Mouse (Mus musculus) forebrain, embryonic 14.5 days (tissue): ENCODE data around the gene Scaf11. TPM values are rescaled to one million over a fixed set of nuclear protein-coding genes. Genes with fewer than 3 reads are reported as not detected.

Source experiments
- ATAC-seq: fragments of 200-750 bp; cut with Nextera tagmentation; 2 replicates; pipeline ENCODE4 v1.8.0; 2017; ENCODE audit warnings: mild to moderate bottlenecking, moderate library complexity
- DNase-seq: peaks from one replicate; pipeline ENCODE4 v3.0.0-alpha.2; 2015; ENCODE audit warnings: low spot score
- H3K27ac ChIP-seq: fragments of 300-500 bp; sonication (generic); 2 replicates; pipeline ENCODE4 v1.5.1; 2014; ENCODE audit warnings: low read depth, mild to moderate bottlenecking, control low read depth, low read length, moderate library complexity
- H3K27me3 ChIP-seq: fragments of 300-500 bp; sonication (generic); replicated peaks from 2 replicates; pipeline ENCODE4 v1.6.1; 2014; ENCODE audit warnings: low read length, control low read depth, mixed read lengths; ENCODE audit not compliant: control insufficient read depth, insufficient read depth
- H3K36me3 ChIP-seq: fragments of 300-500 bp; sonication (generic); 2 replicates; pipeline ENCODE4 v1.6.1; 2014; ENCODE audit warnings: low read length, control low read depth; ENCODE audit not compliant: control insufficient read depth, insufficient read depth
- H3K4me1 ChIP-seq: fragments of 300-500 bp; sonication (generic); 2 replicates; pipeline ENCODE4 v1.6.1; 2014; ENCODE audit warnings: antibody characterized with exemption, low read length, control low read depth; ENCODE audit not compliant: control insufficient read depth, insufficient read depth
- H3K4me2 ChIP-seq: fragments of 300-500 bp; sonication (generic); 2 replicates; pipeline ENCODE4 v1.6.1; 2014; ENCODE audit warnings: mild to moderate bottlenecking, control low read depth, low read length
- H3K4me3 ChIP-seq: fragments of 300-500 bp; sonication (generic); 2 replicates; pipeline ENCODE4 v1.5.1; 2014; ENCODE audit warnings: low read depth, low read length, control low read depth
- H3K9ac ChIP-seq: fragments of 300-500 bp; sonication (generic); 2 replicates; pipeline ENCODE4 v1.6.1; 2014; ENCODE audit warnings: mild to moderate bottlenecking, low read length, control low read depth, moderate library complexity
- H3K9me3 ChIP-seq: fragments of 300-500 bp; sonication (generic); replicated peaks from 2 replicates; pipeline ENCODE4 v1.6.1; 2016; ENCODE audit warnings: low read length, control low read depth, mixed read lengths; ENCODE audit not compliant: control insufficient read depth
- WGBS: fragments of 180-500 bp; shearing (Covaris S2); extraction: QIAGEN DNeasy Blood & Tissue Kit; methylation state at CpG from one replicate; pipeline ENCODE4 v1.1.7; 2014; 5-methylcytosine and 5-hydroxymethylcytosine counted together
- polyA plus RNA-seq: library from polyadenylated mRNA; unstranded; fragments of >200 nt; fragmentation: Nextera tagmentation; extraction: Ambion mirVana; gene quantifications from 2 replicates; pipeline ENCODE4 v1.2.1, GENCODE M21; 2014

Scaf11 gene
- polyA plus RNA-seq, 1 experiment from 2014 or later, result 50.1 TPM

DNA sequence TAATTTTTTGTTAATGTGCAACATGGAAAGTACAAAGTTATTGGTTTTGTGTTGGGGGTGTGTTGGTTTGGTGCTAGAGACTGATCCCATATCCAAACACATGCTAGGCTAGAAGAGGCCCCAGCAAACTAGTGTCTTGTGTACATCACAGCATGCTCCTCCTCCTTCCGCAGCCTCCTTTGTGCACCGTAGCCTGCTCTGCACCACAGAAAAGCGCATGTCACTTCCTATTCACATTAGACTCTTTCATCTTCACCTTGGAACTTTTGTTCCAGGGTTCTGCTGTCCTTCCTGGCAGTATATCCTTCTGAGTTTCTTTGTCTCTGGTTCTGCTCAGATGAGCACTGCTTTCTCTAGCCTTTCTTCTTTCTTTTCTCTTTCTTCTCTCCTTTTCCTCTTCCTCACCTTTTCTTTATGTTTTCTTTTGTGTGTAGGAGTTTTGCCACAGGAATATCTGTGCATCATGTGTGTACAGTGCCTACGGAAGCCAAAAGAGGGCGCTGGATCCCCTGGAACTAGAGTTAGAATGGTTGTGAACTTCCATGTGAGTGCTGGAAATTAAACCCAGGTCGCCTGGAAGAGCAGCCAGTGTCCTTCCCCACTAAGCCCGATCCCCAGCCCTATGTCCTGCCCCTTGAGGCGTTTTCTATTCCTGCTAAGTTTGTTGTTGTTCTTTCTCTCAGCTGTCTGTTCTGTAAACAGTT, 63.9 kb downstream of the Scaf11 start:
- DNase-seq (no peak), ATAC-seq (no peak)
- Histone ChIP-seq H3K4me3 (no peak overlapping the region), H3K4me1 (no peaks in the 10 kb centered on the region; the same call in 1 of the 2 replicates), H3K27me3 (no peaks in the 10 kb centered on the region), H3K4me2 (no peak overlapping the region), H3K36me3 (peaks cover 66% of the 10 kb centered on the region), H3K9ac (no peak overlapping the region), H3K27ac (no peak overlapping the region), H3K9me3 (no peaks in the 10 kb centered on the region)
- WGBS, result 85% methylated on average over 8 of the region's 8 CpGs

DNA sequence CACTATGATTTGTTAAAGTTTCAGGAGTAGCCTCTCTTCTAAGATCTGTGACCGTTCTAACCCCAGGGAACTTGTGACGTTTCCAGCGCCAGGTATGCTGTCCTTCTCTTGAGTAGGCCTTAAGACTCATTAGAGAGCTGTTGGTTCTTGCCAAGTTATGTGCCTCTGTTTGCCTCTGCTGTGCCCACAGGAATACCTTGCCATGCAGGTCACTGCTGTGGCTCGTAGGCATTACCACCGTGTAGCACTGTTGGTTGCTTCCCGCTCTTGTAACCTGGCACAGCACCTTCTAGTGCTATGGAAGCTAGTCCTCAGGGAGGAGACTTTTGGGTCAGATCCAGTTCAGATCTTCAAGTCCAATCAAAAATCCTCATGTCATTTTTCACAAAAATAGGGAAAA, 65.6 kb downstream of the Scaf11 start:
- no peak overlapping the region for H3K4me2 ChIP-seq
- no peak overlapping the region for H3K4me3 ChIP-seq
- H3K36me3 ChIP-seq, result peaks cover 75% of the 10 kb centered on the region
- H3K27me3 ChIP-seq, result no peaks in the 10 kb centered on the region
- ATAC-seq (no peak), DNase-seq (no peak)
- no peak overlapping the region for H3K9ac ChIP-seq
- H3K27ac ChIP-seq, result no peak overlapping the region
- H3K4me1 ChIP-seq, result no peaks in the 10 kb centered on the region
- no peaks in the 10 kb centered on the region for H3K9me3 ChIP-seq
- 95% methylated on average over 6 of the region's 6 CpGs for WGBS

DNA sequence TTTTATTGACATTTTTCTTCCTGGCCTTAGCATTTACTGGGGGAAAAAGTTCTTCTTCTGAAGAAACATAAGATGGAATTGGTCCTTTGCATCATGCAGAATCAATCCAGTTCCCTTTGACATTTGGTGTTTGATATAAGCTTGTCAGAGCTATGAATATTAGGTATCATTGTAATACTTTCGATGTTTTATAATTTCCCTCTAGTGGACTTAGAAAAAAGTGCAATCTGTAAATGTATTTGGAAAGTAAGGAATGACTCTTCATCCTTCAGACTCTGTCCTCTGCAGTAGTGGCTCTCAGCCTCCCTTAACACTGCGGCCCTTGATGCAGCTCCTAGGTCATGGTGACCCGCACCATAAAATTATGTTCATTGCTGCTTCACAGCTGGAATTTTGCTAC, 67.8 kb downstream of the Scaf11 start:
- Histone ChIP-seq H3K36me3 (peaks cover 68% of the 10 kb centered on the region), H3K27ac (no peak overlapping the region), H3K27me3 (no peaks in the 10 kb centered on the region), H3K4me3 (no peak overlapping the region), H3K4me1 (no peaks in the 10 kb centered on the region), H3K4me2 (no peak overlapping the region), H3K9me3 (no peaks in the 10 kb centered on the region), H3K9ac (no peak overlapping the region)
- DNase-seq (peak; percentile 27), ATAC-seq (no peak)
- 98% methylated on average over 3 of the region's 3 CpGs for WGBS

DNA sequence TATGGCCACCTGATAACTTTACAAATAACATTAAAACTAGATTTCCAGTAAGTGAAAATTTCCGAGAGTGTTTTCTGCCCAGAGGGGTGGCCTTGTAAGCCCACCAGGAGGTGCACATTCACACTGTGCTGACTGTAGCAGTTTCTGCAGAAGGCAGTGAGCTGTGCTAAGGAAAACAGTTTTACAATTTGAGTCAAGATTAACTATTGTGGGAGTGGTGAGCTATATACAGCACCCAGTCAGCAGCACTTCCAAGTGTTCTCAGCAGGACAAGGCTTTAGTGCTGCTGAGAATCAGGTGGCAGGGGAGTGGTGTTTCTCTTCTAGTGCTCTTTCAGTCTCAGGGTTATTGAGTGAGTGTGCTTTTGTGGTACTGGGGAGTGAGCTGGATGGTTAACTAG, 72.1 kb downstream of the Scaf11 start:
- Histone ChIP-seq H3K9me3 (no peaks in the 10 kb centered on the region), H3K4me3 (no peak overlapping the region), H3K4me1 (no peaks in the 10 kb centered on the region), H3K27ac (no peak overlapping the region), H3K36me3 (peaks cover 50% of the 10 kb centered on the region), H3K27me3 (no peaks in the 10 kb centered on the region), H3K4me2 (no peak overlapping the region), H3K9ac (no peak overlapping the region)
- ATAC-seq (no peak), DNase-seq (no peak)
- WGBS, result 81% methylated on average over 1 of the region's 1 CpGs

DNA sequence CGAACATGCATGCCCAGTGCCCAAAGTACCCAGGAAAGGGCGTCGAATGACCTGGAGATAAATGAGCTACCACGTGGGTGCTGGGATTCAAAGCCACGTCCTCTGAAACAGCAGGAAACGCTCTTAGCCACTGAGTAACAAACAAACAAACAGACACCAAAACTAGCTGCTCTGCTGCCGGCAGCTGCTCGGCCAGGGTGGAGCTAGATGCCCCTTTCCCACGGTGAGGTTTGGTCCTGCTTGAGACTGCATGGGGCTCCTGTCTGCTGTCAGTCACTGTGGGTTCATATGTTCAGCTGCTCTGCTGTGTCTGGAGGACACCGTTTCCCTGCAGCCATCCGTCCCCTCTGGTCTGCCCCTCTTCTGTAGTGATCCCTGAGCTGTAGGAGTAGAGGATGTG, 78.4 kb downstream of the Scaf11 start:
- DNase-seq (no peak), ATAC-seq (no peak)
- Histone ChIP-seq H3K27me3 (no peaks in the 10 kb centered on the region), H3K36me3 (peaks cover 51% of the 10 kb centered on the region), H3K4me2 (no peak overlapping the region), H3K9me3 (no peaks in the 10 kb centered on the region), H3K27ac (no peak overlapping the region), H3K4me1 (no peaks in the 10 kb centered on the region), H3K9ac (no peak overlapping the region), H3K4me3 (no peak overlapping the region)
- WGBS, result 94% methylated on average over 11 of the region's 11 CpGs

DNA sequence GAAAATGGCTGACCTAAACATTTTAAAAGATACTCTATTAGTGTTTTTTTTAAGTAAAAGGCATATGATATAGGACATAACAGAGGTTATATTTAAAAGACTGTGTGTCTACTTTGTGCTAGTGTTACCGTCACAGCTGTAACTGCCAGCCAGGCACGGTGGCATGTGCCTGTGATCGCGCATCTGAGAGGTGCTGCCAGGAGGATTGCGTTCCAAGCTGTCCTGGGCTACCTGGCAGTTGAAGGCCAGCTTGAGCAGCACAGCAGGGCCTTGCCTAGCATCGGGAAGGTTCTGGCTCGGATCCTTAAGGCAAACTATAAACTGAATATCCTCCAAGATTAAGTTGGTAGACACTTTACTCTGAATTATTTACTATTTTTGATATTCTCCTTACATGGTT, 82.9 kb downstream of the Scaf11 start:
- Histone ChIP-seq H3K9ac (no peak overlapping the region), H3K27ac (no peak overlapping the region), H3K4me3 (no peak overlapping the region), H3K4me2 (no peak overlapping the region), H3K9me3 (no peaks in the 10 kb centered on the region), H3K36me3 (peaks cover 47% of the 10 kb centered on the region), H3K27me3 (no peaks in the 10 kb centered on the region), H3K4me1 (no peaks in the 10 kb centered on the region)
- ATAC-seq, result no peak
- DNase-seq, result no peak
- WGBS, result 81% methylated on average over 7 of the region's 7 CpGs

DNA sequence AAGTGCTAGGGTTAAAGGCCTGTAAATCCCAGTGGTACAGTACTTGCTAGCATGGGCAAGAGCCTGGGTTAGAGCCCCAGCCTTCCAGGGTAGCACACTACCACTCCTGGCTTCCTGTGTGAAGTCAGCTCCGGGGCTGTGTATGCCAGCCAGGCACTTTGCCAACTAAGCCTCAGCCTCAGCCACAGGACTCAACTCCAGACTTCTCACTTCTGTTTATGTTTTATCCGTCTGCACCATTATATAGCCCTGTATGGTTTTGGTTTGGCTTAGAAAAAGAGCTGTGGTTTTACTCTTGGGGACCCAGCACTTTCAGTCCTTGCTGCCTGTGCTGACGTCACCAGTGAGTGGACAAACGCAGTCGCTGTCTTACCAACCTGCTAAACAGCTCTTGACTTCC, 83.4 kb downstream of the Scaf11 start:
- 74% methylated on average over 5 of the region's 5 CpGs for WGBS
- Histone ChIP-seq H3K4me1 (no peaks in the 10 kb centered on the region), H3K27me3 (no peaks in the 10 kb centered on the region), H3K4me3 (no peak overlapping the region), H3K9me3 (no peaks in the 10 kb centered on the region), H3K4me2 (no peak overlapping the region), H3K9ac (no peak overlapping the region), H3K36me3 (peaks cover 48% of the 10 kb centered on the region), H3K27ac (no peak overlapping the region)
- peak; percentile 41 for DNase-seq
- ATAC-seq, result no peak

DNA sequence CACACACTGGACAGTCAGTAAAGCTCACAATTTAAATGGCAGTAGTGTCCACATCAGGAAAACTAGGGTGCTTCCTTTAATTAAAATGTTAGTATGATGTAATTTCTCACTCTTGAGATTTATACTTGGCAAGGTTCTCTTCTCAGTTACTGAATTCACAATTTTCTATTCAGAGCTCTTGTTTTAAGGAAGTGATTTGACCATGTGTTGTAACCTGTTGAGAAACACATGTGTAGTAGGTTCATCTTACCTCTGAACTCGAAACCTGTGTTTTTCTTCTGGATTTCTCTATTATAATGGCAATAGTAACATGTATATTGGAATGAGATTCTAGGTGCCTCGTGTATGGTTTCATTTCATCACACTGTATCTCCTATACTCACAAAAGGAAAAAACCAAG, 84.4 kb downstream of the Scaf11 start:
- peaks cover 55% of the 10 kb centered on the region for H3K36me3 ChIP-seq
- no peak for ATAC-seq
- DNase-seq, result no peak

DNA sequence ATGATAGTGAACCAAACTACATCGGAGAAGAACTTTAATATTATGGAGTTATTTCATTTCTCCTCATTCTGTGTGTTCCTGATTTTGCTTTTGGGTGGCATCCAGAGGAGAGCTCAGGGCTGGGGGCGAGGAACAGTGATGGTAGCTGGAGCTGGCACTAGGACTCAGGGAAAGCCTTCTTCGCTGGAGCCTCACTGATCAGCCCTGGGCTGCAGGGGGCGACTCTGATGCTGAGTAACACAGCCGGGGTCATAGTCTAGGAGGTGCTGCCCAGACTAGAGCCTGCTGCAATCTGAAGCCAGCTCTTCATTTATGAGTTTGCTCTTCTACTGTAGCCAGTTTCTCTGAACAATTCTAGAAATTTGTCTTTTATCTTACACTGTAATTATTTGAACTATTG, 87.5 kb downstream of the Scaf11 start:
- no peaks in the 10 kb centered on the region for H3K4me1 ChIP-seq
- no peak overlapping the region for H3K4me3 ChIP-seq
- H3K9me3 ChIP-seq, result no peaks in the 10 kb centered on the region
- no peak for DNase-seq
- H3K27me3 ChIP-seq, result no peaks in the 10 kb centered on the region
- H3K4me2 ChIP-seq, result no peak overlapping the region
- WGBS, result 82% methylated on average over 5 of the region's 5 CpGs
- peaks cover 69% of the 10 kb centered on the region for H3K36me3 ChIP-seq
- H3K27ac ChIP-seq, result no peak overlapping the region
- ATAC-seq, result no peak
- H3K9ac ChIP-seq, result no peak overlapping the region

More for the DNA sequence above, 84.4 kb downstream of the Scaf11 start:
- H3K4me2 ChIP-seq, result no peak overlapping the region
- no peaks in the 10 kb centered on the region for H3K27me3 ChIP-seq
- WGBS, result 94% methylated on average over 2 of the region's 2 CpGs
- H3K4me3 ChIP-seq, result no peak overlapping the region
- H3K9ac ChIP-seq, result no peak overlapping the region
- H3K27ac ChIP-seq, result no peak overlapping the region
- H3K9me3 ChIP-seq, result no peaks in the 10 kb centered on the region
- H3K4me1 ChIP-seq, result no peaks in the 10 kb centered on the region
